9 mouse cellular contexts compared by ENCODE assay signal in the genomic region with DNA sequence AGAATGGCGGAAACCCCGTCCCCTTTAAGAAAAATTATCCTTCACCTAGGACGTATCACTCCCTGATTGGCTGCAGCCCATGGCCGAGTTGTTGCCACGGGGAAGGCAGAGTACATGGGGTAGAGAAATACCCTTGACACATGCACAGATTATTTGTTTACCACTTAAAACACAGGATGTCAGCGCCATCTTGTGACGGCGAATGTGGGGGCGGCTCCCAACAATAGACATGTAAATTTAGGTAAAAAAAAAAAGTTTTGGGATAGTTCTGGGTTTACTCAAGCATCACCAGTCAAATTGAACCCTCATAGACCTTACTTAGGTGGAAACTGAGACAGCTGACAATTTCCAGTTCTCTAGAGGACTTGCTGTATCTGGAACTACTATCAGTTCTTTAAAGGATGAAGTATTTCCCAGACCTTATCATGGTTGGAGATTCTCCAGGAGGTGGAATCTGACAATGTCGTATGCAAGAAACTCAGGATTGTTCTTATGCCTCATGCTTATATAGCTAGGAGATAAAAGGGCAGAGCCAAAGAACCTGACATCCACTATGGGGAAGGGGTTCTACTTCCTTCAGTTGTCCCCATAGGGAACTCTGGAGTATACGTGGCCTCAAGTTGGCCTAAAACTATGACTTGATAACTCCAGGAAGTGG. TPM values are rescaled to one million over a fixed set of nuclear protein-coding genes. Genes with fewer than 3 reads are reported as not detected.
DNase-seq lines count a peak whose midpoint lies in the region; ATAC-seq lines count a peak whose summit lies in the region.
"Had no signal": no experiment of that assay in that cellular context is flagged by ENCODE, and none has a peak within 500 bp of the region (broad histone marks: within the 10 kb centered on the region; RNA-seq: fewer than 3 reads in every experiment).

No protein-coding gene starts in this region.

- H3K27me3 ChIP-seq in heart, embryonic 11.5 days (ENCODE audit: control insufficient read depth, insufficient read depth, low read length), result no peaks in the 10 kb centered on the region
- H3K27me3 ChIP-seq in embryonic facial prominence, embryonic 11.5 days (ENCODE audit: control insufficient read depth, insufficient read depth, low read length), result no peaks in the 10 kb centered on the region
- H3K27me3 ChIP-seq in limb, embryonic 12.5 days, result no peaks in the 10 kb centered on the region

- ATAC-seq in heart, embryonic 11.5 days (replicated peaks; ENCODE audit: insufficient number of reproducible peaks, low FRiP score, low TSS enrichment), result no peak
- ATAC-seq in embryonic facial prominence, embryonic 11.5 days (replicated peaks; ENCODE audit: insufficient number of reproducible peaks, low FRiP score, low TSS enrichment, low read depth), result no peak
- no peak for ATAC-seq in limb, embryonic 12.5 days (ENCODE audit: insufficient number of reproducible peaks, insufficient read depth, low FRiP score, low TSS enrichment, low read depth)

- peak overlapping the region; percentile 27; the same call in 1 of the 2 replicates for H3K4me2 ChIP-seq in heart, embryonic 11.5 days
- no peak overlapping the region for H3K4me2 ChIP-seq in embryonic facial prominence, embryonic 11.5 days (ENCODE audit: low read depth, low read length)
- H3K4me2 ChIP-seq in limb, embryonic 12.5 days, result no peak overlapping the region

- no peak overlapping the region for H3K9ac ChIP-seq in heart, embryonic 11.5 days (ENCODE audit: low read depth, low read length)
- H3K9ac ChIP-seq in embryonic facial prominence, embryonic 11.5 days (replicated peaks; ENCODE audit: low read length), result no peak overlapping the region
- no peak overlapping the region for H3K9ac ChIP-seq in limb, embryonic 12.5 days (replicated peaks)
- H3K9ac ChIP-seq: liver, embryonic 14.5 days had no signal

- no peaks in the 10 kb centered on the region for H3K4me1 ChIP-seq in heart, embryonic 11.5 days (ENCODE audit: control insufficient read depth, insufficient read depth, low read length)
- no peaks in the 10 kb centered on the region for H3K4me1 ChIP-seq in embryonic facial prominence, embryonic 11.5 days (ENCODE audit: control insufficient read depth, insufficient read depth, low read length)
- H3K4me1 ChIP-seq in limb, embryonic 12.5 days (replicated peaks), result no peaks in the 10 kb centered on the region

- no peak overlapping the region for H3K4me3 ChIP-seq in heart, embryonic 11.5 days (ENCODE audit: low read depth, low read length)
- H3K4me3 ChIP-seq in embryonic facial prominence, embryonic 11.5 days (ENCODE audit: low read depth, low read length), result no peak overlapping the region
- peak overlapping the region; percentile 29 for H3K4me3 ChIP-seq in limb, embryonic 12.5 days (replicated peaks)

- no peak for DNase-seq in heart, postnatal 4 days
- DNase-seq in B cell, adult 2 months, result peak; percentile 2 to 24
- peak; percentile 25 for DNase-seq in embryonic facial prominence, embryonic 11.5 days (ENCODE audit: low spot score)
- DNase-seq in right cerebral cortex, postnatal 36 days (ENCODE audit: low spot score in 2 of 2), result no peak
- DNase-seq in urinary bladder, postnatal 25 days (ENCODE audit: low spot score), result no peak
- DNase-seq in heart, adult 11 months, result no peak

- no peak overlapping the region for H3K27ac ChIP-seq in heart, embryonic 11.5 days (ENCODE audit: low read depth, low read length)
- no peak overlapping the region for H3K27ac ChIP-seq in embryonic facial prominence, embryonic 11.5 days (replicated peaks; ENCODE audit: low read depth, low read length)
- no peak overlapping the region; the same call in 1 of the 2 replicates for H3K27ac ChIP-seq in limb, embryonic 12.5 days
- H3K27ac ChIP-seq: liver, embryonic 14.5 days had no signal

- no peaks in the 10 kb centered on the region for H3K9me3 ChIP-seq in heart, embryonic 11.5 days (replicated peaks; ENCODE audit: control insufficient read depth, low read length)
- H3K9me3 ChIP-seq in embryonic facial prominence, embryonic 11.5 days (replicated peaks; ENCODE audit: control insufficient read depth, low read length), result no peaks in the 10 kb centered on the region
- H3K9me3 ChIP-seq in limb, embryonic 12.5 days, result no peaks in the 10 kb centered on the region

- 48% methylated on average over 11 of the region's 11 CpGs for WGBS in heart, embryonic 11.5 days (ENCODE audit: insufficient replicate concordance)
- WGBS in embryonic facial prominence, embryonic 11.5 days, result 56% methylated on average over 11 of the region's 11 CpGs
- WGBS in limb, embryonic 12.5 days, result 61% methylated on average over 11 of the region's 11 CpGs

- no peaks in the 10 kb centered on the region for H3K36me3 ChIP-seq in heart, embryonic 11.5 days (ENCODE audit: control insufficient read depth, insufficient read depth, low read length)
- H3K36me3 ChIP-seq in embryonic facial prominence, embryonic 11.5 days (replicated peaks; ENCODE audit: control insufficient read depth, insufficient read depth, low read depth, low read length), result no peaks in the 10 kb centered on the region
- no peaks in the 10 kb centered on the region for H3K36me3 ChIP-seq in limb, embryonic 12.5 days

RNA-seq across cellular contexts. Expression of a gene that starts 35.8 kb away (rescaled TPM):
- polyA plus RNA-seq in heart, embryonic 11.5 days (2014; fragmentation: Nextera tagmentation; extraction: Ambion mirVana), result 244 and 288 TPM in 2 replicates
- 100 to 1,000 TPM; 238 to 243 TPM for total RNA-seq in heart, postnatal 4 days (2021)
- 227 and 231 TPM in 2 replicates for polyA plus RNA-seq in embryonic facial prominence, embryonic 11.5 days (2014; fragmentation: Nextera tagmentation; extraction: Ambion mirVana)
- polyA plus RNA-seq in limb, embryonic 12.5 days (2016; fragmentation: Nextera tagmentation; extraction: Ambion mirVana), result 188 and 191 TPM in 2 replicates

Comparison
In these comparisons a context has a peak if more than half of its experiments do, and no peak if none do; other contexts are left out.
1. DNase-seq: peak in B cell, adult 2 months (2 of 2) and embryonic facial prominence, embryonic 11.5 days (single experiment); none in heart, postnatal 4 days (single experiment), right cerebral cortex, postnatal 36 days (0 of 2), urinary bladder, postnatal 25 days (single experiment) and heart, adult 11 months (single experiment).